Mouse (Mus musculus): ENCODE results near the gene Abcg5. TPM values are rescaled to one million over a fixed set of nuclear protein-coding genes. Genes with fewer than 3 reads are reported as not detected.

The Abcg5 gene
- polyA plus RNA-seq, 1 experiment from 2014 or later, result 0.18 TPM

Other genes starting within 250 kb of the Abcg5 start
- 12.3 and 12.9 TPM in 2 replicates for gene Thada, start 216.8 kb downstream of the Abcg5 start, polyA plus RNA-seq (2014; fragmentation: Nextera tagmentation; extraction: Ambion mirVana)
- 2.1 and 2.4 TPM in 2 replicates for gene Plekhh2, start 171.1 kb downstream of the Abcg5 start, polyA plus RNA-seq (2014; fragmentation: Nextera tagmentation; extraction: Ambion mirVana)
- 7.1 and 8.9 TPM in 2 replicates for gene Dync2li1, start 56.5 kb downstream of the Abcg5 start, polyA plus RNA-seq (2014; fragmentation: Nextera tagmentation; extraction: Ambion mirVana)
- 0.10 and 0.14 TPM in 2 replicates for gene Abcg8, start 6.7 kb downstream of the Abcg5 start, polyA plus RNA-seq (2014; fragmentation: Nextera tagmentation; extraction: Ambion mirVana)
- 84.9 and 97.9 TPM in 2 replicates for gene Lrpprc, start 107.8 kb upstream of the Abcg5 start, polyA plus RNA-seq (2014; fragmentation: Nextera tagmentation; extraction: Ambion mirVana)

Measured in liver, embryonic 11.5 days (tissue).